Mouse (Mus musculus) midbrain, embryonic 12.5 days (tissue): ENCODE measurements around the gene 5330417C22Rik. TPM values are rescaled to one million over a fixed set of nuclear protein-coding genes. Genes with fewer than 3 reads are reported as not detected.
"Not testable (repeated sequence)": the region's sequence is repeated elsewhere in the genome, so short reads cannot be mapped to it uniquely, and the experiment has no call there.

ENCODE experiments used
- ATAC-seq: fragments of 200-750 bp; cut with Nextera tagmentation; 2 replicates; pipeline ENCODE4 v1.8.0; 2017; ENCODE audit warnings: low read depth, moderate TSS enrichment, moderate library complexity; ENCODE audit not compliant: low FRiP score
- H3K27ac ChIP-seq: fragments of 300-500 bp; sonication (generic); replicated peaks from 2 replicates; pipeline ENCODE4 v1.5.1; 2016; ENCODE audit warnings: mild to moderate bottlenecking
- H3K27me3 ChIP-seq: fragments of 300-500 bp; sonication (generic); 2 replicates; pipeline ENCODE4 v1.6.1; 2016; ENCODE audit warnings: mild to moderate bottlenecking
- H3K36me3 ChIP-seq: fragments of 300-500 bp; sonication (generic); 2 replicates; pipeline ENCODE4 v1.6.1; 2016
- H3K4me1 ChIP-seq: fragments of 300-500 bp; sonication (generic); 2 replicates; pipeline ENCODE4 v1.6.1; 2016
- H3K4me2 ChIP-seq: fragments of 300-500 bp; sonication (generic); replicated peaks from 2 replicates; pipeline ENCODE4 v1.6.1; 2016; ENCODE audit warnings: mild to moderate bottlenecking, moderate library complexity
- H3K4me3 ChIP-seq: fragments of 300-500 bp; sonication (generic); 2 replicates; pipeline ENCODE4 v1.5.1; 2016; ENCODE audit warnings: mild to moderate bottlenecking
- H3K9ac ChIP-seq: fragments of 300-500 bp; sonication (generic); replicated peaks from 2 replicates; pipeline ENCODE4 v1.6.1; 2016; ENCODE audit warnings: mild to moderate bottlenecking, moderate library complexity
- H3K9me3 ChIP-seq: fragments of 300-500 bp; sonication (generic); 2 replicates; pipeline ENCODE4 v1.6.1; 2016; ENCODE audit warnings: mild to moderate bottlenecking
- WGBS: fragments of 180-500 bp; shearing (Covaris S2); methylation state at CpG from one replicate; pipeline ENCODE4 v1.1.7; 2016; 5-methylcytosine and 5-hydroxymethylcytosine counted together
- polyA plus RNA-seq: library from polyadenylated mRNA; unstranded; fragments of >200 nt; fragmentation: Nextera tagmentation; extraction: Ambion mirVana; gene quantifications from 2 replicates; pipeline ENCODE4 v1.2.1, GENCODE M21; 2016

5330417C22Rik gene
- 4.2 and 4.9 TPM in 2 replicates for polyA plus RNA-seq

GRCm38 (mm10) chr3:108536517-108537260 lies at the start of gene 5330417C22Rik:
TSS of gene 5330417C22Rik (minus strand) at chr3:108536536.
- WGBS, result under 1% methylated on average over 35 of the region's 35 CpGs
- Histone ChIP-seq H3K36me3 (no peaks in the 10 kb centered on the region), H3K27me3 (peaks cover 17% of the 10 kb centered on the region), H3K27ac (0 out of 2 replicates have a peak within 1 kb of the TSS, but pooled peaks have one; percentile 42), H3K4me2 (peak within 1 kb of the TSS; percentile 97), H3K9ac (peak within 1 kb of the TSS; percentile 54; the same call in 1 of the 2 replicates), H3K9me3 (no peaks in the 10 kb centered on the region), H3K4me1 (peaks cover 8% of the 10 kb centered on the region; the same call in 1 of the 2 replicates), H3K4me3 (peak within 1 kb of the TSS; percentile 54)
- ATAC-seq, result peak; percentile 88

- ATAC-seq, result no peak
- Histone ChIP-seq H3K4me2 (no peak overlapping the region), H3K9me3 (no peaks in the 10 kb centered on the region), H3K9ac (no peak overlapping the region), H3K4me3 (no peak overlapping the region), H3K27me3 (no peaks in the 10 kb centered on the region), H3K36me3 (peaks cover 10% of the 10 kb centered on the region), H3K4me1 (0 out of 2 replicates have a peak, but pooled peaks cover 5% of the 10 kb centered on the region), H3K27ac (no peak overlapping the region)
- 85% methylated on average over 4 of the region's 4 CpGs for WGBS
Measured at GRCm38 (mm10) chr3:108584580-108584979, 48.2 kb upstream of the 5330417C22Rik start.

GRCm38 (mm10) chr3:108574018-108574417 lies 37.7 kb upstream of the 5330417C22Rik start:
- Histone ChIP-seq H3K4me3 (no peak overlapping the region), H3K9me3 (no peaks in the 10 kb centered on the region), H3K4me2 (peak overlapping the region; percentile 67), H3K9ac (no peak overlapping the region), H3K27me3 (no peaks in the 10 kb centered on the region), H3K27ac (no peak overlapping the region), H3K4me1 (peaks cover 26% of the 10 kb centered on the region), H3K36me3 (peaks cover 15% of the 10 kb centered on the region)
- ATAC-seq, result no peak
- 92% methylated on average over 5 of the region's 5 CpGs for WGBS

GRCm38 (mm10) chr3:108572309-108573010 lies 36.1 kb upstream of the 5330417C22Rik start:
- peaks cover 35% of the 10 kb centered on the region for H3K4me1 ChIP-seq
- ATAC-seq, result no peak
- H3K4me3 ChIP-seq, result peak overlapping the region; percentile 67
- peak overlapping the region; percentile 67 for H3K4me2 ChIP-seq
- WGBS, result 52% methylated on average over 18 of the region's 18 CpGs
- peak overlapping the region; percentile 72 for H3K9ac ChIP-seq
- no peak overlapping the region for H3K27ac ChIP-seq
- H3K9me3 ChIP-seq, result no peaks in the 10 kb centered on the region
- no peaks in the 10 kb centered on the region for H3K36me3 ChIP-seq
- H3K27me3 ChIP-seq, result no peaks in the 10 kb centered on the region

- Histone ChIP-seq H3K4me3 (peak within 1 kb of the TSS; percentile 67), H3K4me1 (peaks cover 35% of the 10 kb centered on the region), H3K9me3 (no peaks in the 10 kb centered on the region), H3K36me3 (no peaks in the 10 kb centered on the region), H3K9ac (peak within 1 kb of the TSS; percentile 72), H3K27ac (peak within 1 kb of the TSS; percentile 73), H3K4me2 (peak within 1 kb of the TSS; percentile 67), H3K27me3 (no peaks in the 10 kb centered on the region)
- peak; percentile 90 for ATAC-seq
- 2% methylated on average over 42 of the region's 42 CpGs for WGBS
Measured at GRCm38 (mm10) chr3:108571443-108572294, 35.3 kb upstream of the 5330417C22Rik start, which contains the start of gene Taf13. TSS of gene Taf13 (plus strand) at chr3:108571698.

GRCm38 (mm10) chr3:108570813-108571212 lies 34.5 kb upstream of the 5330417C22Rik start:
- H3K27me3 ChIP-seq, result no peaks in the 10 kb centered on the region
- H3K27ac ChIP-seq, result no peak overlapping the region
- no peak overlapping the region for H3K9ac ChIP-seq
- H3K4me1 ChIP-seq, result peaks cover 35% of the 10 kb centered on the region
- no peaks in the 10 kb centered on the region for H3K9me3 ChIP-seq
- no peaks in the 10 kb centered on the region for H3K36me3 ChIP-seq
- no peak for ATAC-seq
- H3K4me2 ChIP-seq, result peak overlapping the region; percentile 67
- H3K4me3 ChIP-seq, result peak overlapping the region; percentile 67
- 89% methylated on average over 14 of the region's 14 CpGs for WGBS

GRCm38 (mm10) chr3:108569636-108570035 lies 33.3 kb upstream of the 5330417C22Rik start:
- not testable (repeated sequence) for H3K4me2 ChIP-seq, H3K36me3 ChIP-seq, ATAC-seq, H3K9me3 ChIP-seq, H3K9ac ChIP-seq, H3K27me3 ChIP-seq, H3K4me3 ChIP-seq
- 48% methylated on average over 3 of the region's 3 CpGs for WGBS
- H3K27ac ChIP-seq, result peak overlapping the region; percentile 42; the same call in 1 of the 2 replicates
- peaks cover 35% of the 10 kb centered on the region for H3K4me1 ChIP-seq

- no peaks in the 10 kb centered on the region for H3K9me3 ChIP-seq
- no peaks in the 10 kb centered on the region for H3K36me3 ChIP-seq
- H3K4me1 ChIP-seq, result peaks cover 26% of the 10 kb centered on the region
- ATAC-seq, result peak; percentile 76
- H3K27me3 ChIP-seq, result no peaks in the 10 kb centered on the region
- peak overlapping the region; percentile 81 for H3K27ac ChIP-seq
- 15% methylated on average over 15 of the region's 15 CpGs for WGBS
- H3K9ac ChIP-seq, result 0 out of 2 replicates have a peak overlapping the region, but pooled peaks have one; percentile 3
- H3K4me2 ChIP-seq, result peak overlapping the region; percentile 12; the same call in 1 of the 2 replicates
- H3K4me3 ChIP-seq, result no peak overlapping the region
Measured at GRCm38 (mm10) chr3:108567990-108568877, 31.9 kb upstream of the 5330417C22Rik start.

GRCm38 (mm10) chr3:108563309-108563708 lies 27.0 kb upstream of the 5330417C22Rik start:
- Histone ChIP-seq H3K27me3 (no peaks in the 10 kb centered on the region), H3K4me3 (peak overlapping the region; percentile 91; the same call in 1 of the 2 replicates), H3K4me2 (peak overlapping the region; percentile 73), H3K27ac (peak overlapping the region; percentile 90), H3K36me3 (peaks cover 20% of the 10 kb centered on the region), H3K9ac (no peak overlapping the region), H3K4me1 (peaks cover 23% of the 10 kb centered on the region), H3K9me3 (no peaks in the 10 kb centered on the region)
- no peak for ATAC-seq
- 6% methylated on average over 4 of the region's 4 CpGs for WGBS

- H3K27me3 ChIP-seq, result no peaks in the 10 kb centered on the region
- peak overlapping the region; percentile 25; the same call in 1 of the 2 replicates for H3K9ac ChIP-seq
- ATAC-seq, result peak; percentile 56
- peak overlapping the region; percentile 91 for H3K4me3 ChIP-seq
- peaks cover 25% of the 10 kb centered on the region for H3K36me3 ChIP-seq
- H3K27ac ChIP-seq, result peak overlapping the region; percentile 90
- no peaks in the 10 kb centered on the region for H3K9me3 ChIP-seq
- WGBS, result 18% methylated on average over 15 of the region's 15 CpGs
- peaks cover 20% of the 10 kb centered on the region for H3K4me1 ChIP-seq
- peak overlapping the region; percentile 73 for H3K4me2 ChIP-seq
Measured at GRCm38 (mm10) chr3:108562777-108563271, 26.5 kb upstream of the 5330417C22Rik start.
